Mouse (Mus musculus) forebrain, embryonic 16.5 days (tissue): Measurements from ENCODE around the gene Ifnlr1. TPM values are rescaled to one million over a fixed set of nuclear protein-coding genes. Genes with fewer than 3 reads are reported as not detected.
A peak's percentile ranks its signal among the peaks of the same experiment; 100 is the strongest.

Source experiments
- ATAC-seq: fragments of 200-750 bp; cut with Nextera tagmentation; 2 replicates; pipeline ENCODE4 v1.8.0; 2017; ENCODE audit warnings: mild to moderate bottlenecking, moderate library complexity
- H3K27ac ChIP-seq: fragments of 300-500 bp; sonication (generic); 2 replicates; pipeline ENCODE4 v1.5.1; 2014; ENCODE audit warnings: low read length, control low read depth
- H3K27me3 ChIP-seq: fragments of 300-500 bp; sonication (generic); replicated peaks from 2 replicates; pipeline ENCODE4 v1.6.1; 2014; ENCODE audit warnings: low read length; ENCODE audit not compliant: control insufficient read depth, insufficient read depth
- H3K36me3 ChIP-seq: fragments of 300-500 bp; sonication (generic); 2 replicates; pipeline ENCODE4 v1.6.1; 2014; ENCODE audit not compliant: control insufficient read depth, insufficient read depth
- H3K4me1 ChIP-seq: fragments of 300-500 bp; sonication (generic); replicated peaks from 2 replicates; pipeline ENCODE4 v1.6.1; 2014; ENCODE audit warnings: low read length; ENCODE audit not compliant: control insufficient read depth, insufficient read depth
- H3K4me2 ChIP-seq: fragments of 300-500 bp; sonication (generic); 2 replicates; pipeline ENCODE4 v1.6.1; 2014; ENCODE audit warnings: mild to moderate bottlenecking, low read length, control low read depth
- H3K4me3 ChIP-seq: fragments of 300-500 bp; sonication (generic); replicated peaks from 2 replicates; pipeline ENCODE4 v1.5.1; 2014; ENCODE audit warnings: mild to moderate bottlenecking, low read length, control low read depth
- H3K9ac ChIP-seq: fragments of 300-500 bp; sonication (generic); replicated peaks from 2 replicates; pipeline ENCODE4 v1.6.1; 2014; ENCODE audit warnings: low read depth, low read length, control low read depth
- H3K9me3 ChIP-seq: fragments of 300-500 bp; sonication (generic); 2 replicates; pipeline ENCODE4 v1.6.1; 2016; ENCODE audit warnings: low read length; ENCODE audit not compliant: control insufficient read depth
- WGBS: fragments of 180-500 bp; shearing (Covaris S2); extraction: QIAGEN DNeasy Blood & Tissue Kit; methylation state at CpG from one replicate; pipeline ENCODE4 v1.1.7; 2014; 5-methylcytosine and 5-hydroxymethylcytosine counted together
- polyA plus RNA-seq: library from polyadenylated mRNA; unstranded; fragments of >200 nt; fragmentation: Nextera tagmentation; extraction: Ambion mirVana; gene quantifications from 2 replicates; pipeline ENCODE4 v1.2.1, GENCODE M21; 2015

Gene Ifnlr1
- polyA plus RNA-seq, 1 experiment from 2014 or later: 0.18 TPM

DNA sequence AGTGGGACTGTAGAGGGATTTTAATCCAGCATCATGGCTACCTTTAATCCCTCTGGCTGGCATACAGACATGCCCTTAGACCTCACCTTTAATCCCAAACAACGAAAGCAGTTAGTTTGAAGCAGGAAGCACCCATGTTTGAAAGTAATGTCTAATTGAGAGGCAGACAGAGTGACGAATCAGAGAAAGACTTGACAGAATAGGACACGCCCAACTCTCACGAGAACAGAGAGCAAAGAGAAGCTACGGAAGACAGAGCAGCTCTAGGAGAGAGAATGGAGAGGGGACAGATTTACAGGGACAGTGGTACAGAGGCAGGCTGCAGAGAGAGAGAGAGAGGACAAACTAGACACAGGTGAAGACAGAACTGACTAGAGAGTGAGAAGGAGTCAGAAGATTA is 4.3 kb upstream of the Ifnlr1 start:
- Histone ChIP-seq H3K27ac (no peak overlapping the region), H3K27me3 (peaks cover 19% of the 10 kb centered on the region), H3K9me3 (no peaks in the 10 kb centered on the region), H3K4me3 (no peak overlapping the region), H3K4me1 (peaks cover 10% of the 10 kb centered on the region), H3K4me2 (no peak overlapping the region), H3K9ac (no peak overlapping the region), H3K36me3 (no peaks in the 10 kb centered on the region)
- WGBS: 71% methylated on average over 5 of the region's 5 CpGs
- no peak for ATAC-seq

DNA sequence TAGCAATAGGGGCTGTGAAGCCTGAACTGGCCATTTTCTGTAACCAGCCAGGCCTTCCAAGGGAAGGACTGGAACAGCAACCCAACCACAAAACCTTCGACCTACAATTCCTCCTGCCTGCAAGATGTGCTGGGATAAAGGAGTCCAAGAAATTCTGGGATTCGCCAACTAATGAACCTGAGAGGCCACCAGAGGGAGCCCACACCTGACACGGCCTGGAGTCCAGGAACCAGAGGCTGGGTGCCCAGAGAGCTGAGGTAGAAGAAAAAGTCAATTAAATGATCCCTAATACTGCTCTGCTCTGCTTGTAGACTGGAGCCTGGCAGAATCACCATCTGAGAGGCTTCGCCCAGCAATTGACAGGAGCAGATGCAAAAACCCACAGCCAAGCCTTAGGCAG is 2.5 kb upstream of the Ifnlr1 start:
- H3K9ac ChIP-seq: no peak overlapping the region
- H3K4me2 ChIP-seq: no peak overlapping the region
- ATAC-seq: no peak
- peaks cover 28% of the 10 kb centered on the region for H3K27me3 ChIP-seq
- H3K36me3 ChIP-seq: no peaks in the 10 kb centered on the region
- peaks cover 10% of the 10 kb centered on the region for H3K4me1 ChIP-seq
- no peaks in the 10 kb centered on the region for H3K9me3 ChIP-seq
- H3K4me3 ChIP-seq: no peak overlapping the region
- WGBS: 23% methylated on average over 4 of the region's 4 CpGs
- no peak overlapping the region for H3K27ac ChIP-seq

DNA sequence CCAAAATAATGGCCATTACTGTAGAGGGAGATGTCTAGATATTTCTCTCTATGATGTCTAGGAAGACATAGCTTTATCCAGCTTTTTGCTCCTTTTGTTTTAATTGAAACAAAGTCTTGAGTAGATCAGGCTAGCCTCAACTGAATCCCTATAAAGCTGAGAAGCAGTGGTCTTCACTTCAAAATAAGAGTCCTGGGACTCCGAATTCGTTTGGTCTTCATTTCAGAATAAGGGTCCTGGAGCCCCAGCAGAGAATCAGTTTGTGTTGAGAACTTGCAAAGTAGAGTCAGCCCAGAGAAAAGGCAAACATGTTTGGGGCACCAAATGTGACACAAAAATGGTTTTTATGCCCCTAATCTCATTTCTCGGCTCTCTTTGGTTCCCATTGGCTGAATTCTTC is 1.4 kb upstream of the Ifnlr1 start:
- WGBS: 28% methylated on average over 3 of the region's 3 CpGs
- Histone ChIP-seq H3K4me3 (no peak overlapping the region), H3K4me1 (peaks cover 10% of the 10 kb centered on the region), H3K9ac (no peak overlapping the region), H3K4me2 (no peak overlapping the region), H3K36me3 (no peaks in the 10 kb centered on the region), H3K27ac (no peak overlapping the region), H3K27me3 (peaks cover 29% of the 10 kb centered on the region), H3K9me3 (no peaks in the 10 kb centered on the region)
- ATAC-seq: no peak

DNA sequence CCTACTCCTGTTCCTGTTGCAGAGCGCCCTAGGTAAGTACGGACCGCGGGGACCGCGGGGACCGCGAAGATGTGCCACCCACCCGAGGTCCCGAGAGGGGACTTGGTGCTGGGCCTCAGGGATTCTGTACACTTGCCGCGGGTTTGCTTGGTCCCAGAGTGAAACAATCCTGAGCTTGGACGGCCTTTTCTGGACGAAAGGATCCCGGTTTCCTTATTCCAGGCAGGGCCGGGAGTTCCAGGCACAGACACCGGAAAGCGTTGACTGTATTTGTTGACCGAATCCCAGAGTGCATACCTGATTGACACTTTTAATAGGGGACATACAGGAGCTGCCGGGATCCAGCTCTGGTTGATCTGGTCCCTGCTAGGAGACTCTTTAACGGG is 474 bp downstream of the Ifnlr1 start:
- Histone ChIP-seq H3K4me2 (peak overlapping the region; percentile 98), H3K27me3 (peaks cover 29% of the 10 kb centered on the region), H3K4me1 (peaks cover 10% of the 10 kb centered on the region), H3K9me3 (no peaks in the 10 kb centered on the region), H3K4me3 (peak overlapping the region; percentile 51), H3K9ac (peak overlapping the region; percentile 50), H3K27ac (no peak overlapping the region), H3K36me3 (no peaks in the 10 kb centered on the region)
- WGBS: under 1% methylated on average over 21 of the region's 21 CpGs
- no peak for ATAC-seq

DNA sequence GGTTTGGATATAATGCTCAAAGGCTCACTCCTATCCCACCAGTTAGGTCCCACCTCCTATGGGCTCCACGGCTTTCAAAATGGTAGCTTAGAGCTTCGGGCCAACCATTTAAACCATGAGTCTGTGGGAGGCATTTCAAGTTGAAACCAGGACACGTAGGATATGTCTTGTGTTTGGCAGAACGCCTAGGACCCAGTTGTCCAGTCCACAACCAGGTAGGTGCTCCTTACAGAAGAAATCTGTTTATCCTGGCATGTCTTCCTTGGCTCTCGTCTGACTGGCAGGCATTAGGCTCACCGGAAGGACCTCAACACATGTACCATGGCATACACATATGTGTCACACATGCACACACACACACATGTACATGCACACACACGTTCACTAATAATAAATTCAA is 3.7 kb downstream of the Ifnlr1 start:
- Histone ChIP-seq H3K4me1 (peaks cover 10% of the 10 kb centered on the region), H3K27me3 (peaks cover 25% of the 10 kb centered on the region), H3K4me2 (no peak overlapping the region), H3K9ac (no peak overlapping the region), H3K36me3 (no peaks in the 10 kb centered on the region), H3K27ac (no peak overlapping the region), H3K4me3 (no peak overlapping the region), H3K9me3 (no peaks in the 10 kb centered on the region)
- 89% methylated on average over 7 of the region's 7 CpGs for WGBS
- ATAC-seq: no peak

DNA sequence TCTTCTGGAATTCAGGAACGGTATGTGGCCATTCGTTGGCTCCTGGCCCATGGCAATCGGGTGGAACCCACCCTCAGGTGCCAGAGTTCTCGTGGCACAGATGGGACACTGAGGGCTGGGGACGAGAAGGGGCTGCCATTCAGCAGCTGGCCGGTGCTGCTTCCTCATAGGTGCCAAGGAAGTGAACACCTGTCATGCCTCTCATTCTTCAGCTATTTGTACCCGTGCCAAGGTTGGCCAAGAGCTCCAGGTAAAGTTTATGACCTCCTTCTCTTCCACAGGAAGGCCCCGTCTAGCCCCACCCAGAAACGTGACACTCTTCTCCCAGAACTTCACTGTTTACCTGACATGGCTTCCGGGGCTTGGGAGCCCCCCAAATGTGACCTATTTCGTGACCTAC is 4.2 kb downstream of the Ifnlr1 start:
- H3K4me3 ChIP-seq: no peak overlapping the region
- no peak overlapping the region for H3K9ac ChIP-seq
- ATAC-seq: no peak
- H3K4me1 ChIP-seq: peaks cover 10% of the 10 kb centered on the region
- H3K36me3 ChIP-seq: no peaks in the 10 kb centered on the region
- peaks cover 21% of the 10 kb centered on the region for H3K27me3 ChIP-seq
- WGBS: 78% methylated on average over 11 of the region's 11 CpGs
- no peak overlapping the region for H3K27ac ChIP-seq
- H3K4me2 ChIP-seq: no peak overlapping the region
- no peaks in the 10 kb centered on the region for H3K9me3 ChIP-seq

DNA sequence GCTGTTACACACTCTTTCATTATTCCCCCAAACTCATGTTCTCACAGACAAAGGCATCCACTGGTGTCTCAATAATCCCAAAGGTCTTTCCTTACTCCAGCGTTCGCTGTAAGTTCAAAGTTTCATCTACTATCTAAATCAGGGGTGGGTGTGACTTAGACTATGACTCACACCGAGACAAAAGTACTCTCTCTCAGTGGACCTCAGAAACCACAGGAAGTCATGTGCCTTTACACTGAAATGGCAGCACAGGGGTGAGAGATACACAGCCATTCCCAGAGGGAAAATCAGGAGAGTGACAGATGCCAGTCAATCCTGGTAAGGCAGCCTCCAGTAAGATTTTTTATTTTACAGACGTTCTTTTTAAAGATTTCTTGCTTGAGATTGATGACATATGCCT is 6.8 kb downstream of the Ifnlr1 start:
- Histone ChIP-seq H3K4me2 (no peak overlapping the region), H3K27me3 (0 out of 2 replicates have a peak, but pooled peaks cover 3% of the 10 kb centered on the region), H3K27ac (no peak overlapping the region), H3K9me3 (no peaks in the 10 kb centered on the region), H3K4me3 (no peak overlapping the region), H3K4me1 (no peaks in the 10 kb centered on the region), H3K36me3 (no peaks in the 10 kb centered on the region), H3K9ac (no peak overlapping the region)
- ATAC-seq: no peak
- WGBS: 83% methylated on average over 4 of the region's 4 CpGs

DNA sequence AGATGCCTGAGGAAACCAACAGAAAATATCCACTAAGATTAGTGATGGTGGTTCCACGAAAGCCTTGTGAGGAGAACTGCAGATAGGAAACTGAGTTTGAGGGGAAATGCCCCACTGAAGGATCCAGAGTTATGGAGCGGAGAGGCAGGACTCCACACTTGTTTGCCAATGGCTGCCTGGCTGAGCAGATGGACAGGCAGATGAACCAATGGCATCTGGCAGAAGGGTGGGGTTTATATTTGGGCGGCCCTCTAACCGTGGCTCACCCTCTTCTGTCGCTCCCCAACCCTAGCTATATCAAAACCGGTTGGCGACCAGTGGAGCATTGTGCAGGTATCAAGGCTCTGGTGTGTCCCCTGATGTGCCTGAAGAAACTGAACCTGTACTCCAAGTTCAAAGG is 12.4 kb downstream of the Ifnlr1 start:
- 85% methylated on average over 7 of the region's 7 CpGs for WGBS
- no peak overlapping the region for H3K27ac ChIP-seq
- ATAC-seq: no peak
- H3K4me3 ChIP-seq: no peak overlapping the region
- H3K9me3 ChIP-seq: no peaks in the 10 kb centered on the region
- no peak overlapping the region for H3K9ac ChIP-seq
- H3K4me2 ChIP-seq: no peak overlapping the region
- H3K4me1 ChIP-seq: no peaks in the 10 kb centered on the region
- H3K27me3 ChIP-seq: no peaks in the 10 kb centered on the region
- H3K36me3 ChIP-seq: no peaks in the 10 kb centered on the region

DNA sequence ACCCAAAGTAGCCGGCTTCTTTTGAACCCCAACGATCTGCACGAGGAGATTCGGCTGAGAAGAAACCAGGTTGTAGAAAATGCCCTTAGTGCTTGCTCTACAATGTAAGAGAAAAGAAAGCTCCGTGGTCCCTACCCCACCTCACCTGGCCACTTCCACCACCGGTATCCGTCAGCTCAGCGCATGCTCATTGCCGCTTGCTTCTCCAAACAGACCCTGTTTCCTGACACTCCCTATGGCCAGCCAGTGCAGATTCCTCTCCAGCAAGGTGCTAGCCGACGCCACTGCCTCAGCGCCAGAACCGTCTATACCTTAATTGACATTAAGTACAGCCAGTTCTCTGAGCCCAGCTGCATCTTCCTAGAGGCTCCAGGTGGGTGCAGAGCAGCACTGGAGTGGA is 17.4 kb downstream of the Ifnlr1 start:
- H3K27ac ChIP-seq: no peak overlapping the region
- ATAC-seq: no peak
- no peaks in the 10 kb centered on the region for H3K4me1 ChIP-seq
- H3K9ac ChIP-seq: no peak overlapping the region
- no peaks in the 10 kb centered on the region for H3K27me3 ChIP-seq
- no peak overlapping the region for H3K4me3 ChIP-seq
- WGBS: 82% methylated on average over 13 of the region's 13 CpGs
- no peak overlapping the region for H3K4me2 ChIP-seq
- no peaks in the 10 kb centered on the region for H3K9me3 ChIP-seq
- no peaks in the 10 kb centered on the region for H3K36me3 ChIP-seq

DNA sequence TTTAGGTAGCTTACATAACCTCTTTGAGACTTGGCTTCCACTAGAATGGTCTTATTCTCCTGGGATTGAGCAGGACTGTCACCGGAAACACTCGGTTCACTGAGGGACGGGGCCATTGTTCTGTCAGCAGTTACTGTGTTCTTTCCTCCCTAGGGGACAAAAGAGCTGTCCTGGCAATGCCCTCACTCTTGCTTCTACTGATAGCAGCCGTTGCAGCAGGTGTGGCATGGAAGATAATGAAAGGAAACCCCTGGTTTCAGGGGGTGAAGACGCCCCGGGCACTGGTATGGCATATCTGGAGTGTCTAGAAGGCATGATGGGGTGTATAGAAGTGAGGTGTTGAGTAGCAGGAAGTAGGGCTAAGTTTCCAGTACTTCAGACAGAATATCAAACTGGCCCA is 17.9 kb downstream of the Ifnlr1 start:
- H3K36me3 ChIP-seq: no peaks in the 10 kb centered on the region
- no peaks in the 10 kb centered on the region for H3K9me3 ChIP-seq
- H3K4me3 ChIP-seq: no peak overlapping the region
- no peaks in the 10 kb centered on the region for H3K4me1 ChIP-seq
- no peak overlapping the region for H3K9ac ChIP-seq
- no peak overlapping the region for H3K4me2 ChIP-seq
- WGBS: 36% methylated on average over 6 of the region's 6 CpGs
- no peak overlapping the region for H3K27ac ChIP-seq
- H3K27me3 ChIP-seq: no peaks in the 10 kb centered on the region
- ATAC-seq: no peak
